Mouse (Mus musculus) brain, embryonic 14.5 days (tissue): ENCODE results near the gene C5ar1. TPM values are rescaled to one million over a fixed set of nuclear protein-coding genes. Genes with fewer than 3 reads are reported as not detected.
"Not testable (repeated sequence)": the region's sequence is repeated elsewhere in the genome, so short reads cannot be mapped to it uniquely, and the experiment has no call there.

Source experiments
- DNase-seq: peaks from one replicate; pipeline ENCODE4 v3.0.0-alpha.2; 2011; ENCODE audit warnings: low read depth
- CTCF ChIP-seq: fragments of 200-500 bp; IDR thresholded peaks from 2 replicates; pipeline ENCODE4 v1.5.1; 2012; ENCODE audit warnings: inconsistent platforms, mild to moderate bottlenecking, moderate library complexity, borderline replicate concordance; ENCODE audit not compliant: insufficient read depth, insufficient read length; ENCODE audit errors: extremely low read depth
- POLR2A ChIP-seq: fragments of 200-500 bp; IDR thresholded peaks from 2 replicates; pipeline ENCODE4 v1.6.1; 2012; ENCODE audit warnings: mild to moderate bottlenecking, inconsistent platforms, borderline replicate concordance; ENCODE audit not compliant: poor library complexity, insufficient read depth, insufficient read length, severe bottlenecking; ENCODE audit errors: extremely low read depth
- polyA plus RNA-seq: library from polyadenylated mRNA; depleted of rRNA; stranded (reverse); fragments of >200 nt; gene quantifications from 2 replicates; pipeline ENCODE4 v1.2.3, GENCODE M21; 2012; rRNA removed

C5ar1 gene
- 1.1 and 1.4 TPM in 2 replicates for polyA plus RNA-seq

GRCm38 (mm10) chr7:16259110-16259590 is at the start of gene C5ar1:
Gene C5ar1, minus strand, starts transcription at chr7:16259540.
- TF ChIP-seq CTCF (no peak), POLR2A (no peak)
- no peak for DNase-seq

- peak; percentile 18 for DNase-seq
Observed at GRCm38 (mm10) chr7:16308555-16309317, 49.4 kb upstream of the C5ar1 start.

GRCm38 (mm10) chr7:16308093-16308492 is 48.8 kb upstream of the C5ar1 start, which contains the start of gene Bbc3:
Gene Bbc3, plus strand, starts transcription at chr7:16308393.
- DNase-seq = not testable (repeated sequence)

More at GRCm38 (mm10) chr7:16308555-16309317, 49.4 kb upstream of the C5ar1 start:
- TF ChIP-seq POLR2A (no peak), CTCF (no peak)

- DNase-seq = not testable (repeated sequence)
Observed at GRCm38 (mm10) chr7:16307141-16307540, 47.8 kb upstream of the C5ar1 start.

GRCm38 (mm10) chr7:16299419-16300035 is 40.2 kb upstream of the C5ar1 start:
- DNase-seq = peak; percentile 98

GRCm38 (mm10) chr7:16298927-16299326 is 39.6 kb upstream of the C5ar1 start:
- no peak for DNase-seq
- no peak for TF ChIP-seq CTCF
- no peak for TF ChIP-seq POLR2A

More at GRCm38 (mm10) chr7:16299419-16300035, 40.2 kb upstream of the C5ar1 start:
- TF ChIP-seq POLR2A (peak; percentile 39; the same call in 1 of the 2 replicates), CTCF (no peak)

GRCm38 (mm10) chr7:16297616-16298015 is 38.3 kb upstream of the C5ar1 start:
- no peak for DNase-seq
- no peak for TF ChIP-seq CTCF
- TF ChIP-seq POLR2A = no peak

GRCm38 (mm10) chr7:16296766-16297390 is 37.5 kb upstream of the C5ar1 start:
- TF ChIP-seq POLR2A = no peak
- peak; percentile 40 for TF ChIP-seq CTCF
- DNase-seq = peak; percentile 90

GRCm38 (mm10) chr7:16296146-16296545 is 36.8 kb upstream of the C5ar1 start:
- TF ChIP-seq CTCF (no peak), POLR2A (no peak)
- no peak for DNase-seq

- TF ChIP-seq CTCF = no peak
- TF ChIP-seq POLR2A = no peak
- DNase-seq = peak; percentile 88
Observed at GRCm38 (mm10) chr7:16295321-16295900, 36.1 kb upstream of the C5ar1 start.

GRCm38 (mm10) chr7:16294837-16295236 is 35.5 kb upstream of the C5ar1 start:
- DNase-seq = peak; percentile 95
- TF ChIP-seq POLR2A (no peak), CTCF (peak; percentile 97)

GRCm38 (mm10) chr7:16294346-16294745 is 35.0 kb upstream of the C5ar1 start:
- DNase-seq = peak; percentile 72
- no peak for TF ChIP-seq POLR2A
- peak; percentile 46; the same call in 1 of the 2 replicates for TF ChIP-seq CTCF

GRCm38 (mm10) chr7:16287791-16288190 is 28.5 kb upstream of the C5ar1 start:
- no peak for TF ChIP-seq POLR2A
- TF ChIP-seq CTCF = no peak
- DNase-seq = no peak
